Mouse (Mus musculus) embryonic stem cell, embryonic (primary cell): ENCODE measurements around the gene Foxi3.

Experiments used
- CTCF ChIA-PET, 4 experiments: fragments of 300-600 bp in 2 of 4; fragments of 350-600 bp in 2 of 4; sonication (Branson Sonifier 250); formaldehyde crosslinking; loops; one replicate each; lab custom pipeline; 2022; ENCODE audit warnings: inconsistent platforms in 2 of 4; lab: Charles Lee
- POLR2A ChIA-PET, 4 experiments: fragments of 300-600 bp in 2 of 4; fragments of 350-600 bp in 2 of 4; sonication (Branson Sonifier 250); formaldehyde crosslinking; loops; one replicate each; lab custom pipeline; 2022; ENCODE audit warnings: antibody characterized with exemption in 4 of 4, inconsistent platforms in 1 of 4; lab: Charles Lee

Foxi3 gene

GRCm38 (mm10) chr6:70965694-70966093 lies 9.4 kb downstream of the Foxi3 start:
- CTCF ChIA-PET, result interaction anchor here in 2 of 4 experiments (0.6 to 0.7 kb wide), 2 partner anchors 12 to 334 kb away, joined by 3 to 6 read pairs; no protein-coding TSS in a partner anchor
- POLR2A ChIA-PET, result interaction anchor here in 2 of 4 experiments (0.7 to 4.8 kb wide), 5 partner anchors 9 to 1370 kb away, joined by 3 to 39 read pairs (median 6); partner anchors contain the start of gene Foxi3 (in 1 of the 2)

- ChIA-PET POLR2A (interaction anchor here in 3 of 4 experiments (0.6 to 4.8 kb wide), 8 partner anchors 8 to 143 kb away, joined by 3 to 39 read pairs (median 4); partner anchors contain the start of gene Foxi3 (in 2 of the 3)), CTCF (interaction anchor here in 2 of 4 experiments (0.6 to 1.3 kb wide), 3 partner anchors 86 to 156 kb away, joined by 3 read pairs; no protein-coding TSS in a partner anchor)
Observed at GRCm38 (mm10) chr6:70967422-70967821, 11.1 kb downstream of the Foxi3 start.

- ChIA-PET POLR2A (interaction anchor here in 2 of 4 experiments (0.9 to 4.8 kb wide), 7 partner anchors 8 to 144 kb away, joined by 3 to 39 read pairs (median 4); partner anchors contain the start of gene Foxi3 (in 2 of the 2)), CTCF (interaction anchor here in 2 of 4 experiments (0.9 to 1.3 kb wide), 2 partner anchors 87 to 156 kb away, joined by 3 read pairs; no protein-coding TSS in a partner anchor)
Observed at GRCm38 (mm10) chr6:70968291-70968690, 12.0 kb downstream of the Foxi3 start.

- ChIA-PET POLR2A (interaction anchor here (0.6 to 2.1 kb wide), 5 partner anchors 9 to 544 kb away, joined by 3 to 6 read pairs (median 3); no protein-coding TSS in a partner anchor), CTCF (interaction anchor here in 2 of 4 experiments (0.5 to 0.8 kb wide), 2 partner anchors 14 to 37 kb away, joined by 3 read pairs; no protein-coding TSS in a partner anchor)
Observed at GRCm38 (mm10) chr6:70973066-70973465, 16.7 kb downstream of the Foxi3 start.

- POLR2A ChIA-PET, result interaction anchor here in 2 of 4 experiments (0.8 to 1.4 kb wide), 4 partner anchors 9 to 16 kb away, joined by 3 to 5 read pairs (median 4); no protein-coding TSS in a partner anchor
- CTCF ChIA-PET, result interaction anchor here in 2 of 4 experiments (0.6 to 0.9 kb wide), 2 partner anchors 17 to 30 kb away, joined by 4 to 5 read pairs; no protein-coding TSS in a partner anchor
Observed at GRCm38 (mm10) chr6:70981036-70981435, 24.7 kb downstream of the Foxi3 start.

GRCm38 (mm10) chr6:70982416-70982815 lies 26.1 kb downstream of the Foxi3 start:
- CTCF ChIA-PET, result interaction anchor here in 1 of 4 experiments (1.3 kb wide), 1 partner anchor 20 kb away, joined by 3 read pairs; no protein-coding TSS in a partner anchor
- POLR2A ChIA-PET, result interaction anchor here in 1 of 4 experiments (0.6 kb wide), 1 partner anchor 161 kb away, joined by 3 read pairs; no protein-coding TSS in a partner anchor

GRCm38 (mm10) chr6:70986683-70987082 lies 30.4 kb downstream of the Foxi3 start:
- CTCF ChIA-PET, result interaction anchor here (0.6 to 1.6 kb wide), 14 partner anchors 13 to 469 kb away, joined by 3 to 7 read pairs (median 4); partner anchors contain the start of gene Foxi3 (in 1 of the 4)
- POLR2A ChIA-PET, result interaction anchor here in 3 of 4 experiments (0.7 to 2.2 kb wide), 5 partner anchors 19 to 34 kb away, joined by 3 to 10 read pairs (median 3); partner anchors contain the start of gene Foxi3 (in 1 of the 3)

GRCm38 (mm10) chr6:70996123-70996723 lies 39.9 kb downstream of the Foxi3 start:
- ChIA-PET POLR2A (interaction anchor here in 2 of 4 experiments (1.3 to 1.4 kb wide), 2 partner anchors 15 to 33 kb away, joined by 3 to 5 read pairs; no protein-coding TSS in a partner anchor), CTCF (interaction anchor here in 1 of 4 experiments (1.1 kb wide), 1 partner anchor 9 kb away, joined by 3 read pairs; no protein-coding TSS in a partner anchor)

- ChIA-PET CTCF (interaction anchor here in 3 of 4 experiments (0.5 to 1.9 kb wide), 4 partner anchors 10 to 649 kb away, joined by 3 to 10 read pairs (median 5); no protein-coding TSS in a partner anchor), POLR2A (interaction anchor here in 1 of 4 experiments (0.9 to 1.6 kb wide), 2 partner anchors 39 to 159 kb away, joined by 3 read pairs; partner anchors contain the start of gene Eif2ak3)
Observed at GRCm38 (mm10) chr6:71002656-71003055, 46.3 kb downstream of the Foxi3 start.

- CTCF ChIA-PET, result interaction anchor here in 1 of 4 experiments (0.8 kb wide), 1 partner anchor 200 kb away, joined by 3 read pairs; no protein-coding TSS in a partner anchor
- POLR2A ChIA-PET, result no interaction called here
Observed at GRCm38 (mm10) chr6:71004161-71004560, 47.8 kb downstream of the Foxi3 start.
